Mouse (Mus musculus) stomach, postnatal 0 days (tissue): ENCODE data around the gene Hist1h2bj.

Experiments used
- CTCF ChIP-seq: IDR thresholded peaks from 2 replicates; pipeline ENCODE4 v1.5.1; 2016; ENCODE audit warnings: antibody characterized with exemption, low read depth, mild to moderate bottlenecking, moderate library complexity
- EP300 ChIP-seq: optimal IDR thresholded peaks from 2 replicates; pipeline ENCODE3; 2016; ENCODE audit warnings: antibody characterized with exemption

DNA sequence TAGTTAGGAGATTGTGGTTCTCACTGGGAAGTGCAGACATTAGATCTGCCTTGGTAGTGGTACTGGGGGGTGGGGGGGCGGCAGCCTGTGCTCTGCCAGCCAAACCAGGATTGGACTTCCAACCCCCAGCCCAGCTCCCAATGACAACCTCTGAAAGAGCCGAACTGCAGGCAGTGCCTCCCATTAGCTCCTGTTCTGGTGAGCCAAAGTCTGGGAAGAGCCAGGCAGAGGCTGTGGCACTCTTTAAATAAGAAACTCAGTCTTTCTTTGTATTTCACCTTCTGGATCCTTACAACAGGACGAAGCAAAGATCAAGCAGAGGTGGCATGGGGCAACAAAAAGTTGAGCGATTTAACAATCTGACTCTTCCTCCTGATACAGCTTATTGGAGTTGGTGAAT is 43.9 kb upstream of the Hist1h2bj start:
- TF ChIP-seq CTCF (no peak), EP300 (no peak)
